Mouse (Mus musculus) C2C12 (cell line): Measurements from ENCODE around the gene Zbtb41. TPM values are rescaled to one million over a fixed set of nuclear protein-coding genes. Genes with fewer than 3 reads are reported as not detected.
"Not testable (repeated sequence)": the region's sequence is repeated elsewhere in the genome, so short reads cannot be mapped to it uniquely, and the experiment has no call there.

Source experiments
- H3K27me3 ChIP-seq: one replicate; pipeline ENCODE4 v1.6.1; 2011; ENCODE audit not compliant: control insufficient read depth, insufficient read depth, insufficient read length
- H3K36me3 ChIP-seq: one replicate; pipeline ENCODE4 v1.6.1; 2011; ENCODE audit not compliant: control insufficient read depth, insufficient read depth
- H3K4me3 ChIP-seq: one replicate; pipeline ENCODE4 v1.5.1; 2011; ENCODE audit warnings: mild to moderate bottlenecking, control low read depth; ENCODE audit not compliant: poor library complexity, insufficient read depth, severe bottlenecking
- H3K79me2 ChIP-seq: one replicate; pipeline ENCODE4 v1.6.1; 2011; ENCODE audit not compliant: control insufficient read depth, insufficient read depth
- H3K79me3 ChIP-seq: one replicate; pipeline ENCODE4 v1.6.1; 2011; ENCODE audit warnings: low read depth, control low read depth
- H3ac ChIP-seq: one replicate; pipeline ENCODE3; 2011; ENCODE audit warnings: low read depth; ENCODE audit not compliant: control insufficient read depth, insufficient read length
- CEBPB ChIP-seq: IDR thresholded peaks from one replicate; pipeline ENCODE4 v1.6.1; 2011; ENCODE audit warnings: low read depth, mild to moderate bottlenecking, control low read depth, moderate library complexity
- CTCF ChIP-seq: IDR thresholded peaks from one replicate; pipeline ENCODE4 v1.5.1; 2011; ENCODE audit not compliant: control insufficient read depth, insufficient read depth, insufficient read length
- FOSL1 ChIP-seq: IDR thresholded peaks from one replicate; pipeline ENCODE4 v1.8.0; 2011; ENCODE audit warnings: mild to moderate bottlenecking, low read length; ENCODE audit not compliant: poor library complexity, insufficient read depth, severe bottlenecking
- MAX ChIP-seq: IDR thresholded peaks from one replicate; pipeline ENCODE4 v1.6.1; 2011; ENCODE audit warnings: mild to moderate bottlenecking, control low read depth
- MYOD1 ChIP-seq: IDR thresholded peaks from one replicate; pipeline ENCODE4 v1.6.1; 2011; ENCODE audit warnings: low read depth; ENCODE audit not compliant: control insufficient read depth, insufficient read length
- MYOG ChIP-seq: IDR thresholded peaks from one replicate; pipeline ENCODE4 v1.6.1; 2011; ENCODE audit not compliant: control insufficient read depth, insufficient read length; ENCODE audit errors: extremely low read depth
- USF1 ChIP-seq: IDR thresholded peaks from one replicate; pipeline ENCODE4 v1.6.1; 2011; ENCODE audit warnings: low read depth, mild to moderate bottlenecking, control low read depth, moderate library complexity
- polyA plus RNA-seq: library from polyadenylated mRNA; unstranded; fragments of >200 nt; fragmentation: generic; extraction: Trizol; gene quantifications from one replicate; pipeline ENCODE4 v1.2.1, GENCODE M21; 2012; ENCODE audit warnings: missing spikeins

Zbtb41 gene
- polyA plus RNA-seq, 1 experiment: 2.9 TPM

GRCm38 (mm10) chr1:139421521-139421874, 590 bp upstream of the Zbtb41 start:
- peaks cover 34% of the 10 kb centered on the region for H3K79me3 ChIP-seq
- peaks cover 11% of the 10 kb centered on the region for H3K36me3 ChIP-seq
- peaks cover 43% of the 10 kb centered on the region for H3K79me2 ChIP-seq
- H3K27me3 ChIP-seq: no peaks in the 10 kb centered on the region
- peak overlapping the region; percentile 89 for H3K4me3 ChIP-seq
- TF ChIP-seq USF1: no peak
- TF ChIP-seq FOSL1: no peak
- TF ChIP-seq CEBPB: no peak
- TF ChIP-seq MAX: no peak
- TF ChIP-seq MYOG: no peak
- no peak for TF ChIP-seq MYOD1
- no peak for TF ChIP-seq CTCF
- peak overlapping the region; percentile 64 for H3ac ChIP-seq

GRCm38 (mm10) chr1:139422941-139423340, 853 bp downstream of the Zbtb41 start:
- Histone ChIP-seq H3K4me3 (peak overlapping the region; percentile 89), H3K27me3 (no peaks in the 10 kb centered on the region), H3K79me3 (peaks cover 44% of the 10 kb centered on the region), H3ac (peak overlapping the region; percentile 95), H3K79me2 (peaks cover 57% of the 10 kb centered on the region), H3K36me3 (peaks cover 16% of the 10 kb centered on the region)
- TF ChIP-seq FOSL1: no peak
- no peak for TF ChIP-seq MAX
- no peak for TF ChIP-seq MYOD1
- no peak for TF ChIP-seq CEBPB
- no peak for TF ChIP-seq MYOG
- no peak for TF ChIP-seq CTCF
- TF ChIP-seq USF1: no peak

- Histone ChIP-seq H3K36me3 (peaks cover 24% of the 10 kb centered on the region), H3K79me3 (peaks cover 48% of the 10 kb centered on the region), H3K27me3 (no peaks in the 10 kb centered on the region), H3ac (no peak overlapping the region), H3K79me2 (peaks cover 63% of the 10 kb centered on the region), H3K4me3 (peak overlapping the region; percentile 89)
- no peak for TF ChIP-seq MAX
- TF ChIP-seq MYOD1: no peak
- no peak for TF ChIP-seq FOSL1
- TF ChIP-seq MYOG: no peak
- TF ChIP-seq CEBPB: no peak
- TF ChIP-seq CTCF: no peak
- no peak for TF ChIP-seq USF1
Measured at GRCm38 (mm10) chr1:139423931-139424330, 1.8 kb downstream of the Zbtb41 start.

GRCm38 (mm10) chr1:139425006-139425405, 2.9 kb downstream of the Zbtb41 start:
- no peaks in the 10 kb centered on the region for H3K27me3 ChIP-seq
- no peak overlapping the region for H3ac ChIP-seq
- H3K79me2 ChIP-seq: peaks cover 63% of the 10 kb centered on the region
- H3K36me3 ChIP-seq: peaks cover 34% of the 10 kb centered on the region
- TF ChIP-seq MAX (no peak), MYOG (no peak), CEBPB (no peak), CTCF (no peak), USF1 (no peak), FOSL1 (no peak)
- H3K79me3 ChIP-seq: peaks cover 48% of the 10 kb centered on the region
- no peak overlapping the region for H3K4me3 ChIP-seq

- H3K36me3 ChIP-seq: peaks cover 82% of the 10 kb centered on the region
- H3K79me2 ChIP-seq: peaks cover 5% of the 10 kb centered on the region
- H3K4me3 ChIP-seq: no peak overlapping the region
- no peaks in the 10 kb centered on the region for H3K27me3 ChIP-seq
- TF ChIP-seq USF1 (no peak), MAX (no peak), CEBPB (no peak), MYOG (no peak), FOSL1 (no peak), CTCF (no peak)
- no peaks in the 10 kb centered on the region for H3K79me3 ChIP-seq
- H3ac ChIP-seq: no peak overlapping the region
Measured at GRCm38 (mm10) chr1:139438373-139438772, 16.3 kb downstream of the Zbtb41 start.

GRCm38 (mm10) chr1:139443103-139443502, 21.0 kb downstream of the Zbtb41 start:
- not testable (repeated sequence) for H3K79me2 ChIP-seq, H3K79me3 ChIP-seq, H3ac ChIP-seq, H3K4me3 ChIP-seq, H3K27me3 ChIP-seq
- peaks cover 89% of the 10 kb centered on the region for H3K36me3 ChIP-seq
